Mouse (Mus musculus) inflammation-experienced regulatory T-cells, adult 16 weeks (primary cell): ENCODE results near the gene Uba3. TPM values are rescaled to one million over a fixed set of nuclear protein-coding genes. Genes with fewer than 3 reads are reported as not detected.

Source experiments
- polyA plus RNA-seq: library from polyadenylated mRNA; unstranded; fragments of 100-300 nt; shearing (Covaris generic); gene quantifications from one replicate; pipeline ENCODE4 v1.2.1, GENCODE M21; 2017

The Uba3 gene
- polyA plus RNA-seq: 44.8 TPM

DNA sequence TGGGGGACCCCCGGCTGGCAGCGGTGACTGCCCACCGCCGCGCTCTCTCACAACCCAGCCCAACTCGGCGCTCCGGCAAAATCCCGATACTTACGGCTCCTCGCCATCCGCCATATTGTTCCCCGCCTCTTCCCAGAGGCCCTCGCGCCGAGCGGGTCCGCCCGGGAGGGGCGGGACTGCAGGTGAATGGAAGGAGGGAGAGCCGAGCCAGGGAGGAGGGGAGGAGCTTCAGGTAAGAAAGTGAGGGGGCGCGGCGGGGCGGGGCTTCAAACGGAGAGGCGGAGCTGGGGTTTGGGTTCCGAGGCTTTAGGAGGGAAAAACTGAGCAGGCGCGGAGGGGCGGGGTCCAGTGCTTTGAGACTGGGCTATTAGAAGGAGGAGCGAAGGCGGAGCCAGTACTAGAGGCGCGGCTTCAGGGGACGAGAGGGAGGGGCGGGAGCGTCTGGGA, at the start of gene Uba3:
Gene Uba3, minus strand, starts transcription at position 209 of the 447 bp plus-strand sequence.

DNA sequence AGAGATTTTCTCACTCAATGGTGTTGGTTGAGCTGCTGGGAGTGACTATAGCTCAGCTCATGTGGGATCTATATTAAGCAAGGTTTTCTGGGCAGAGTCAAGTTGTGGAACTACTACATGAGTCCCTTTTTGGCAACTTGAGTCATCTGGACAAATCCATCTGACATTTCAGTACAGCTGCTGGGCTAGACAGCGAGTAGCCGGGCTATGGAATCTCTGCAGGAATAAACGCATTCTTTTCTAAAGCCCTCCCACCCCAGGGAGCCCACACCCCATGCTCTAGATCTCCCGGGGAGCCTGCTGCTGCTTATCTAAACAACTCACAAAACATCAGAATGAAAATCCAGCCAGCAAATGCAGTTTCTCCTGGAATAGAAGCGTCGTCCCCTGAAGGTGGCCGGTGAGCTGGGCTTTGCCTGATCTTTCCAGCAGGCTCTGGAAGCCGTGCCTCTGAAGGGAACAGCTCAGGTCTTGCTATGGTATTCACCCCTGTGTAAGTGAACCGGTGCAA, 47.3 kb upstream of the Uba3 start, which contains the start of gene Lmod3:
Gene Lmod3, minus strand, starts transcription at position 49 of the 511 bp plus-strand sequence.

DNA sequence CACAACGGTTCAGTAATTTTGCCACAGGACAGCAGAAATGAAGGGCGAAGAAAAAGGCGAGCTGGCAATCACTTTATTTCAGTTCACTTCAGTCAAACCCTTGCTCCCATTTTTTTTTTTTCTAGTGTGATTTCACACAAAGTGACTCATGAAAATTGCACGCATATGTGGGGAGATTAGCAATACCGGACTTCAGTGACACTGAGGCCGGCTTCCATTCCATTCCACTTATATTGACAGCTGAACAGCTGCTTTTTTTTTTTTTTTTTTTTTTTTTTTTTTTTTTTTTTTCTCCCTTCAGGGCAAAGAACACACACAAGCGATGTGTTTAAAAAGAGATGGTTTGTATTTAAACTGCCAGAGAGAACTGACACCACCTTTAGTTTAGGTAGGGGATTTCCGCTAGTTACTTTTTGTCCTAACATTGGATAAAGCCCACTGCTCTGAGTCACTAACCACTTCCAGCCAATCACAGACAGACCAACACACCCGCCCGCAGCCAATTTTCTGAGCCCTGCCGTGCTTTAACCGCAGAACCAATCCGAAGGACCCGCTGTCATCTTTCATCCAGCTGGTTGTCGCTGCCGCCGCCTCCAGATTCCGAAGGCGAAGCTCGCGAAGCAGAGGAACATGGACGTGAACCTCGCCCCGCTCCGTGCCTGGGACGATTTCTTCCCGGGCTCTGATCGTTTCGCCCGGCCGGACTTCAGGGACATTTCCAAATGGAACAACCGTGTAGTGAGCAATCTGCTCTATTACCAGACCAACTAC, 4.9 kb upstream of the Uba3 start, which contains the start of gene Arl6ip5:
Gene Arl6ip5, plus strand, starts transcription at position 499 of the 771 bp plus-strand sequence.

DNA sequence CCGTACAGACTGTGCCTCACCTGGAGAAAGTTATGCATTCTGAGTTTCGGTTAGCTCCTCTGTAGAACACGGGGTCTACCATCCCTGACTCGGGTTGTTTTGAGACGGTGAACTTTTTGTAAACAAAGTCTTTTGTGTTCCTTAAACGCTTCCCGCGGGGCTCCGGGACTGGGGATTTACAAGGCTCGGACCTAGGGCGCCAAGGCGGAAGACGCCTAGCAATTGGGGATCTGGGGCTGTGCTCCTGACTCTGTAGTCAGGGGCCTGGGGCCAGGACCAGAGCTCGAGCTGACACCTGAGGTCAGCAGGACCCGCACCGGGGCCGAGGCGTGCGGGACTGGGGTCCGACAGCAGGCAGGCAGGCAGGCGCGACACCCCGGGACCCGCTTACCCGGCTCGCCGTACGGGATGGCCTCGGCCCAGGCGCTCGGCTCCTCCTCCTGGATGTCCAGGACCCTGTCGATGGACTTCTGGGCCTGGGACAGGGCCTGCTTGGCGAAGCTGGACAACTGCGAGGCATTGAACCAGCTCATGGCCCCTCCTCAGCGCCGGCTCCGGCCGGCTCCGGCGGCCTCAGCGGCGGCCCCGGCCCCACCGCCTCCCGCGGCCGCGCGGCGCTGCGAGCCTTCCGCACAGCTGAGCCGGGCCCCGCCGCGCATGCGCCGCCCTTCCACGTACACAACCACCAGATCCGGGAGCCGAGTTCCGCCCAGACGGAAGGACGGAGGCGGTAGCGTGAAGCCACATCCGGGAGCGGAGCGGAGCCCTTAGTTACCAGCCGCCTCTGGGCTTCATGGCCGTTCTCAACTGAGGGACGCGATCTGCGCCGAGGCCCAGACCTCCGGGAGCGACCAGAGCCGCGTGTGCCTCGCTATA, 26.7 kb downstream of the Uba3 start, which contains the start of gene Tmf1:
Gene Tmf1, minus strand, starts transcription at position 632 of the 876 bp plus-strand sequence.

DNA sequence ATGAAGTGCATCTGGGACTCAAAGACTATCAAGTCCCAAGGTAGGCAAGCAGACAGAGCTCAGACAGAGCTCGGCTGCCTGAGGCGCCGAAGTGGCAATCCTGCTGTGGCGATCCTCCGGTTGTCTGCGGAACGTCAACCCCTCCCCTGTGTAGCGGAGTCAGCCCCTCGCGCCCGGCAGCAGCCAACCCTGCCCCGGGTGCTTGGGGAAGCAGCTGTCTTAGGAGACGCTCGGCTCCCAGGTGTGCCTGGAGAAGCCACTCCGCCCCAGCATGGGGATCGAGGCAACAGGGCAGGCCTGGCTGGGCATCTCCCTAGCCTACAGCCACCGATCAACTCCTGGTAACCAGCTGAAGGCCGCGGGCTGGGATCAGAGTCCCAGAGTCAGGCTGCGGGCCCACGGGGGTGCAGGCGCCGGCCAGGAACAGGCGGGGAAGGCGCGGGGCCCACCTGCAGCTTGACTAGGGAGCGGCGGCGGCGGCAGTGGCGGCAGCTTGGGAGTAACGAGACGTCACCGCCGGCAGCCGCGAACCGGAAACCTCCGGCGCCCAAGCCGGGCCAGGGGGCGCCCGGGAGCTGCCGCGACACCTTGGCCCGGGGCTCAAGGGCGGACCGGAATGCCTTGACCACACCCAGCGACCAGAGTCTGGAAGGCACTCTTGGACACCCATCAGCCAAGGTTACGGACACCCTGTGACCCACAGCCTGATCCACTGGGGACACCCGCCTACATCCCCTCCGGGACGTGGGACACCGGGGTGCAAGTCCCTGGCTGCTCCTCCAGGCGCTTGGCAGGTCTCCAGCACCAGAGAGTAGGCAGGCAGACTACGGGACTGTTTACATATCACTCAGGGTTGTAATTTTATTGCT, 56.8 kb downstream of the Uba3 start, which contains the start of gene Eogt:
Gene Eogt, minus strand, starts transcription at position 800 of the 869 bp plus-strand sequence.

Other genes starting within 250 kb of the Uba3 start
- gene Fam19a4, start 145.2 kb downstream of the Uba3 start, polyA plus RNA-seq: not detected
- 21.2 TPM for gene Eogt, start 56.5 kb downstream of the Uba3 start, polyA plus RNA-seq
- 10.3 TPM for gene Tmf1, start 26.5 kb downstream of the Uba3 start, polyA plus RNA-seq
- 218 TPM for gene Arl6ip5, start 5.0 kb upstream of the Uba3 start, polyA plus RNA-seq
- not detected for gene Lmod3, start 47.1 kb upstream of the Uba3 start, polyA plus RNA-seq